8 mouse cellular contexts compared by ENCODE assay signal in genomic region chr14:16244370-16244769, GRCm38 (mm10). TPM values are rescaled to one million over a fixed set of nuclear protein-coding genes. Genes with fewer than 3 reads are reported as not detected.
DNase-seq lines count a peak whose midpoint lies in the region; ATAC-seq lines count a peak whose summit lies in the region.

No protein-coding gene starts in this region.

- H3K9ac ChIP-seq in heart, embryonic 15.5 days = no peak overlapping the region
- H3K9ac ChIP-seq in liver, embryonic 15.5 days = no peak overlapping the region

- peaks cover 3% of the 10 kb centered on the region for H3K36me3 ChIP-seq in heart, embryonic 15.5 days
- H3K36me3 ChIP-seq in liver, embryonic 15.5 days (replicated peaks) = 0 out of 2 replicates have a peak, but pooled peaks cover 2% of the 10 kb centered on the region
- peaks cover 4% of the 10 kb centered on the region; the same call in 1 of the 2 replicates for H3K36me3 ChIP-seq in hindbrain, embryonic 10.5 days

- peaks cover 16% of the 10 kb centered on the region for H3K4me1 ChIP-seq in heart, embryonic 15.5 days (replicated peaks)
- H3K4me1 ChIP-seq in liver, embryonic 15.5 days (replicated peaks) = peaks cover 70% of the 10 kb centered on the region
- peaks cover 11% of the 10 kb centered on the region for H3K4me1 ChIP-seq in hindbrain, embryonic 10.5 days (replicated peaks)

- no peak overlapping the region for H3K4me3 ChIP-seq in heart, embryonic 15.5 days
- peak overlapping the region; percentile 71 for H3K4me3 ChIP-seq in liver, embryonic 15.5 days (replicated peaks)
- no peak overlapping the region for H3K4me3 ChIP-seq in hindbrain, embryonic 10.5 days

- H3K27ac ChIP-seq in heart, embryonic 15.5 days = no peak overlapping the region
- peak overlapping the region; percentile 93 for H3K27ac ChIP-seq in liver, embryonic 15.5 days (replicated peaks)
- no peak overlapping the region for H3K27ac ChIP-seq in hindbrain, embryonic 10.5 days

- no peaks in the 10 kb centered on the region for H3K9me3 ChIP-seq in heart, embryonic 15.5 days (replicated peaks)
- H3K9me3 ChIP-seq in liver, embryonic 15.5 days (replicated peaks) = no peaks in the 10 kb centered on the region
- no peaks in the 10 kb centered on the region; the same call in 1 of the 2 replicates for H3K9me3 ChIP-seq in hindbrain, embryonic 10.5 days

- no peak for DNase-seq in heart, adult 8-10 months (ENCODE audit: low spot score)
- peak; percentile 9 for DNase-seq in 3T3-L1 (ENCODE audit: low read depth, low spot score)
- DNase-seq in MEL-GATA-1-ER (ENCODE audit: extremely low read depth, low read depth) = peak; percentile 16
- DNase-seq in hindbrain, embryonic 10.5 days (ENCODE audit: low spot score) = no peak
- no peak for DNase-seq in right cerebral cortex, postnatal 14 days
- DNase-seq in adrenal gland, postnatal 4 days (ENCODE audit: low spot score in 2 of 2) = no peak

- ATAC-seq in heart, embryonic 15.5 days (replicated peaks; ENCODE audit: insufficient number of reproducible peaks, insufficient read depth, low FRiP score, low read depth) = no peak
- no peak for ATAC-seq in liver, embryonic 15.5 days (ENCODE audit: insufficient read depth)

- WGBS in heart, embryonic 15.5 days = 63% methylated on average over 2 of the region's 2 CpGs
- WGBS in liver, embryonic 15.5 days (ENCODE audit: insufficient replicate concordance) = 28% methylated on average over 2 of the region's 2 CpGs
- 63% methylated on average over 2 of the region's 2 CpGs for WGBS in hindbrain, embryonic 10.5 days

- peak overlapping the region; percentile 67; the same call in 1 of the 2 replicates for H3K4me2 ChIP-seq in heart, embryonic 15.5 days
- peak overlapping the region; percentile 72 for H3K4me2 ChIP-seq in liver, embryonic 15.5 days

- no peaks in the 10 kb centered on the region for H3K27me3 ChIP-seq in heart, embryonic 15.5 days
- no peaks in the 10 kb centered on the region for H3K27me3 ChIP-seq in liver, embryonic 15.5 days
- no peaks in the 10 kb centered on the region for H3K27me3 ChIP-seq in hindbrain, embryonic 10.5 days (ENCODE audit: insufficient read depth, poor library complexity, severe bottlenecking)

RNA-seq across cellular contexts. Expression of gene Ngly1, which starts 4.7 kb away (rescaled TPM):
- polyA plus RNA-seq in heart, embryonic 15.5 days (2015; fragmentation: Nextera tagmentation; extraction: Ambion mirVana) = 23.7 and 27.4 TPM in 2 replicates
- total RNA-seq in heart, adult 8-10 months (2022) = 10 to 100 TPM; 29.5 to 33.9 (median 31.9) TPM
- 18.7 and 20.4 TPM in 2 replicates for polyA plus RNA-seq in liver, embryonic 15.5 days (2015; fragmentation: Nextera tagmentation; extraction: Ambion mirVana)
- polyA plus RNA-seq in hindbrain, embryonic 10.5 days (2016; fragmentation: Nextera tagmentation; extraction: Ambion mirVana) = 14.9 and 15.6 TPM in 2 replicates
- 10 to 100 TPM; 42.6 to 49.3 TPM for total RNA-seq in adrenal gland, postnatal 4 days (2021)

RNA-seq across cellular contexts. Expression of gene Oxsm, which starts 5.2 kb away (rescaled TPM):
- 2.8 and 2.9 TPM in 2 replicates for polyA plus RNA-seq in heart, embryonic 15.5 days (2015; fragmentation: Nextera tagmentation; extraction: Ambion mirVana)
- 10 to 100 TPM; 21.5 to 28.4 (median 24.1) TPM for total RNA-seq in heart, adult 8-10 months (2022)
- polyA plus RNA-seq in liver, embryonic 15.5 days (2015; fragmentation: Nextera tagmentation; extraction: Ambion mirVana) = 1.9 and 2.0 TPM in 2 replicates
- polyA plus RNA-seq in hindbrain, embryonic 10.5 days (2016; fragmentation: Nextera tagmentation; extraction: Ambion mirVana) = 1.6 and 2.0 TPM in 2 replicates
- 10 to 100 TPM; 20.5 to 22.2 TPM for total RNA-seq in adrenal gland, postnatal 4 days (2021)

Comparison
In these comparisons a context has a peak if more than half of its experiments do, and no peak if none do; other contexts are left out.
1. DNase-seq: peak in 3T3-L1 (single experiment) and MEL-GATA-1-ER (single experiment); none in heart, adult 8-10 months (single experiment), hindbrain, embryonic 10.5 days (single experiment), right cerebral cortex, postnatal 14 days (single experiment) and adrenal gland, postnatal 4 days (0 of 2).